Mouse (Mus musculus): Measurements from ENCODE around the gene Cdk18. TPM values are rescaled to one million over a fixed set of nuclear protein-coding genes. Genes with fewer than 3 reads are reported as not detected.

Gene Cdk18
- polyA plus RNA-seq, 1 experiment from 2014 or later, result 1.7 TPM

DNA sequence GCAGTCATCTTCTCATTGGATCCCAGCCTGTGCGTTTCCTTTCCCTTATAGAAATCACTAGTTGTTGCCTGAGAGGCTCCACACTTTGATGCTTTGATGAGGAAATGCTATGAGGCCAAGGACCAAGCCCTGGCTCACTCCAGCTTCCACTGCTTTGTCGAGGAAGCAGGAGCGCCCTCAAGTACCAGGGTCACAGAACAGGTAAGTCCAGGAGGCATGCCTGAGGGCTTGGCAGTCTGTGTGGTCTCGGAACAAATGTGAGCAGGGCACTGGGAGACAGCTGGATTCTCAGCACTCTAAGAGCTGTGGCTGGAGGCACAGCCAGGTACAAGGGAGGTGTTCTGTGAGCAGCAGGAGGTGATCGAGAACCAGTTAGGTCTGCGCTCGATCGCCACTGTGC lies 27.1 kb downstream of the Cdk18 start:
- H3K27me3 ChIP-seq (ENCODE audit: control insufficient read depth, insufficient read depth, low read length), result no peaks in the 10 kb centered on the region
- H3K4me2 ChIP-seq (ENCODE audit: low read depth, low read length), result no peak overlapping the region
- no peaks in the 10 kb centered on the region for H3K4me1 ChIP-seq (ENCODE audit: control insufficient read depth, insufficient read depth, low read length)
- no peaks in the 10 kb centered on the region for H3K9me3 ChIP-seq (replicated peaks; ENCODE audit: control insufficient read depth, low read length)
- WGBS, result 75% methylated on average over 8 of the region's 8 CpGs
- H3K27ac ChIP-seq (ENCODE audit: low read length), result no peak overlapping the region
- H3K36me3 ChIP-seq (ENCODE audit: control insufficient read depth, insufficient read depth), result no peaks in the 10 kb centered on the region
- no peak overlapping the region for H3K9ac ChIP-seq (ENCODE audit: low read length)
- no peak overlapping the region for H3K4me3 ChIP-seq (ENCODE audit: low read length)
- no peak for ATAC-seq (replicated peaks; ENCODE audit: extremely low read depth, insufficient read depth, low FRiP score)

DNA sequence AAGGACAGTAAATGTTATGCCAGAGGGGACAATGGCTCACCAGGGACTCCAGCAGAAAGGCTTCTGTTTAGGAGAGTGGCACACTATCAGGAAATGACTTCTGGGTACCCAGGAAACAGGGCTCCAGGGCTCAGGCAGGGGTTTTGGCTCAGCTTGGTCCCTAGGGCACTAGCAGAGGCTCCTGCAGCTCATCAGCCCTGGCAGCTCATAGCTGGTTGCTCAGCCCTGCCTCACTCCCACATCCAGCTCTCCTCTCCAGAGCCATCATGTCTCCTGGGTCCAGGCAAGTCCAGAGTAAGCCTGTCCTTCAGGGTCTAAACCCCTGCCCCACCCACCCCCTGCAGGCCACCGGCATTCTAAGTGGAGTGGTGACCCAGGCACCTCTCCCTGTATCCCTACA lies 28.1 kb downstream of the Cdk18 start:
- no peaks in the 10 kb centered on the region for H3K27me3 ChIP-seq (ENCODE audit: control insufficient read depth, insufficient read depth, low read length)
- no peaks in the 10 kb centered on the region for H3K9me3 ChIP-seq (replicated peaks; ENCODE audit: control insufficient read depth, low read length)
- 47% methylated on average over 1 of the region's 1 CpGs for WGBS
- no peak overlapping the region for H3K4me3 ChIP-seq (ENCODE audit: low read length)
- no peaks in the 10 kb centered on the region for H3K4me1 ChIP-seq (ENCODE audit: control insufficient read depth, insufficient read depth, low read length)
- H3K36me3 ChIP-seq (ENCODE audit: control insufficient read depth, insufficient read depth), result no peaks in the 10 kb centered on the region
- H3K9ac ChIP-seq (ENCODE audit: low read length), result no peak overlapping the region
- H3K27ac ChIP-seq (ENCODE audit: low read length), result no peak overlapping the region
- no peak for ATAC-seq (replicated peaks; ENCODE audit: extremely low read depth, insufficient read depth, low FRiP score)
- no peak overlapping the region for H3K4me2 ChIP-seq (ENCODE audit: low read depth, low read length)

DNA sequence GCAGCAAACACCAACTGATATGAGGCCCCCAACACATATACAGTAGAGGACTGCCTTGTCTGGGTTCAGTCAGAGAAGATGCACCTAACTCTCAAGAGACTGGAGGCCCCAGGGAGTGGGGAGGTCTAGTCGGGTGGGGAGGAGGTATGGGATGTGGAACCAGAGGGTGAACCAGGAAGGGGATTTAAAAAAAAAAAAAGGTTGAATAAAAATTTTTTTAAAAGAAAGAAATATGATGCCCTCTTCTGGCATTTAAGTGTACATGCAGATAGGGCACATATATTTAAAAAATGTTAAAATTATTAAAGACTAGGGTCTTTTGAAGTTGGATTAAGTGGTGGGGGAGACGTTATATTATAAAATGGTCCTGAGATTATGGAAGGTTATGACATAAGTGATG lies 30.1 kb downstream of the Cdk18 start:
- no peaks in the 10 kb centered on the region for H3K36me3 ChIP-seq (ENCODE audit: control insufficient read depth, insufficient read depth)
- H3K9me3 ChIP-seq (replicated peaks; ENCODE audit: control insufficient read depth, low read length), result no peaks in the 10 kb centered on the region
- ATAC-seq (replicated peaks; ENCODE audit: extremely low read depth, insufficient read depth, low FRiP score), result no peak
- H3K27ac ChIP-seq (ENCODE audit: low read length), result no peak overlapping the region
- no peak overlapping the region for H3K9ac ChIP-seq (ENCODE audit: low read length)
- no peaks in the 10 kb centered on the region for H3K27me3 ChIP-seq (ENCODE audit: control insufficient read depth, insufficient read depth, low read length)
- no peak overlapping the region for H3K4me2 ChIP-seq (ENCODE audit: low read depth, low read length)
- H3K4me3 ChIP-seq (ENCODE audit: low read length), result no peak overlapping the region
- no peaks in the 10 kb centered on the region for H3K4me1 ChIP-seq (ENCODE audit: control insufficient read depth, insufficient read depth, low read length)
- WGBS, result 62% methylated on average over 2 of the region's 2 CpGs

DNA sequence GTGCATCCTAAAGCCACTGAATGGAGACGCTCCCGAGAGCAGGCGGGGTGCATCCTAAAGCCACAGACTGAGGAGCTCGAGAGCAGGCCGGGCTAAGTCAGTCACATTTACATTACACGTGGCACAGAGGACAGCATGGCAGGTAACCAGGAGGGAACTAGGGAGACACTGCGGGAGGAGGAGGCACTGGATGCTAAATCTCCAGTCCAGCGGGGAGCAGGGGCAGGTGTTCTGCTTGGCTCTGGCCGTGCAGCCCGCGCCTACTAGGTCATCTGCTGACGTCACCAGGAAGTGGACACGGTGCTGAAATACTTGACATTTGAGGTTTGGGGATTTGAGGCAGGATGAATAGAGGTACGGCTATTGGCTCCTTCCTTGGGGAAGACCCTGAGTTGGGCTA lies 35.1 kb downstream of the Cdk18 start:
- Histone ChIP-seq H3K9me3 (replicated peaks; ENCODE audit: control insufficient read depth, low read length) (no peaks in the 10 kb centered on the region; the same call in 1 of the 2 replicates), H3K9ac (ENCODE audit: low read length) (no peak overlapping the region), H3K36me3 (ENCODE audit: control insufficient read depth, insufficient read depth) (no peaks in the 10 kb centered on the region), H3K27ac (ENCODE audit: low read length) (no peak overlapping the region), H3K4me2 (ENCODE audit: low read depth, low read length) (no peak overlapping the region), H3K4me1 (ENCODE audit: control insufficient read depth, insufficient read depth, low read length) (no peaks in the 10 kb centered on the region; the same call in 1 of the 2 replicates), H3K4me3 (ENCODE audit: low read length) (no peak overlapping the region), H3K27me3 (ENCODE audit: control insufficient read depth, insufficient read depth, low read length) (no peaks in the 10 kb centered on the region)
- no peak for ATAC-seq (replicated peaks; ENCODE audit: extremely low read depth, insufficient read depth, low FRiP score)
- WGBS, result 64% methylated on average over 14 of the region's 14 CpGs

DNA sequence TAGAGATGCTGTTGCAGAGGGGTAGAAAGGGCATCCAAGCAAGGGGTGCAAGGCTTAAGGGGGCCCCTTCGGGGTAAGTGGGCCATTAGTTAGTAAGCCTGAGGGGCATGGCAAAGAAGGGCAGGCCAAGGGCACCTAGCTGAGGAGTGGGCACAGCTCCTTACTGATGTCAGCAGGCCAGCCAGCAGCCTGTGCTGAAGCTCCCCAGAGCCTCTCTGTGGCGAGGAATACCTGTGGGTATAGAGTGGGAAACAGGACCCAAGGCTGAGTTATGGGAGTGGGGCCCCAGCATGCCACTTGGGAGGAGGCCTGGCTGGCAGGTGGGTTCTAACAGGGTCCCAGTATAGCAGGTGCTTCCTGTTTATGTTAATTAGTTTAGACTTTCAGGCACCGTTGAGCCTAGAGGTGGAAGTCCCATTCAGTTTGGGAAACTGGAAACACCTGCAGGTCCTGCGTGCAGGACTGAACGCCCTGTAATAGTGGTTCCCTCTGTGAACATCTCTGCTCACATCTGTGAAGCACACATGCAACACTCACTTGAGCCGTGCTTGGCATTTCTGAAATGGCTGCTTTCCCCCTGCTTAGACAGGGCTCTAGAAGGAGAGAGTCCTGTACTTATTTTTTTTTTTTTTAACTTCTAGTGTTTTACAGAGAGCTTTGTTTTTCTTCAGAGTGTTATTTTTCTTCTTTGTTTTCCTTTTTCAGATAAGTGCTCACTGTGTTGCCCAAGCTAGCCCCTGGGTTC lies 37.4 kb downstream of the Cdk18 start:
- no peak overlapping the region for H3K4me3 ChIP-seq (ENCODE audit: low read length)
- no peak overlapping the region for H3K9ac ChIP-seq (ENCODE audit: low read length)
- H3K27me3 ChIP-seq (ENCODE audit: control insufficient read depth, insufficient read depth, low read length), result no peaks in the 10 kb centered on the region
- WGBS, result 68% methylated on average over 6 of the region's 6 CpGs
- no peaks in the 10 kb centered on the region for H3K36me3 ChIP-seq (ENCODE audit: control insufficient read depth, insufficient read depth)
- H3K4me1 ChIP-seq (ENCODE audit: control insufficient read depth, insufficient read depth, low read length), result no peaks in the 10 kb centered on the region; the same call in 1 of the 2 replicates
- peak overlapping the region; percentile 50 for H3K27ac ChIP-seq (ENCODE audit: low read length)
- ATAC-seq (replicated peaks; ENCODE audit: extremely low read depth, insufficient read depth, low FRiP score), result peak; percentile 81
- H3K4me2 ChIP-seq (ENCODE audit: low read depth, low read length), result no peak overlapping the region
- H3K9me3 ChIP-seq (replicated peaks; ENCODE audit: control insufficient read depth, low read length), result no peaks in the 10 kb centered on the region; the same call in 1 of the 2 replicates

DNA sequence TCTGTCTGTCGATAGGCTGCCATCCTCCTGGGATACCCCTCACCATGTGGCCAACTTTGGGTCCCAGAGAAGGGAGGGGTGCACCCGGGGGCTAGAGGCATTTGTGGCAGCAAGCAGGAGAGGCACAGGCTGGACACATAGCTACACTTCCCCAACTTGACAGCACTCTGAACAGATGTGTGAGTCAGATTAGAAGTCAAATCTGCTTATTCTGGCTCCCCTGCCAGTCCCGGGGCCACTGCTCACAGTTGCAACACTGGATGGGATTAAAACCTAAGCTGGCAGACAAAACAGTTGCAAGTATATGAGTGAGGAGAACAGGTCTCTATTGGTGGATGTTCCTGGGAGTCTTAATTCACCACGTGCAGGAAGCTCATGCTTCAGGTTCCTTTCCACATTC lies 39.7 kb downstream of the Cdk18 start:
- 55% methylated on average over 4 of the region's 4 CpGs for WGBS
- Histone ChIP-seq H3K27me3 (ENCODE audit: control insufficient read depth, insufficient read depth, low read length) (no peaks in the 10 kb centered on the region), H3K9ac (ENCODE audit: low read length) (no peak overlapping the region), H3K9me3 (replicated peaks; ENCODE audit: control insufficient read depth, low read length) (no peaks in the 10 kb centered on the region; the same call in 1 of the 2 replicates), H3K27ac (ENCODE audit: low read length) (no peak overlapping the region), H3K4me1 (ENCODE audit: control insufficient read depth, insufficient read depth, low read length) (peaks cover 5% of the 10 kb centered on the region), H3K36me3 (ENCODE audit: control insufficient read depth, insufficient read depth) (no peaks in the 10 kb centered on the region), H3K4me2 (ENCODE audit: low read depth, low read length) (no peak overlapping the region), H3K4me3 (ENCODE audit: low read length) (no peak overlapping the region)
- ATAC-seq (replicated peaks; ENCODE audit: extremely low read depth, insufficient read depth, low FRiP score), result no peak

DNA sequence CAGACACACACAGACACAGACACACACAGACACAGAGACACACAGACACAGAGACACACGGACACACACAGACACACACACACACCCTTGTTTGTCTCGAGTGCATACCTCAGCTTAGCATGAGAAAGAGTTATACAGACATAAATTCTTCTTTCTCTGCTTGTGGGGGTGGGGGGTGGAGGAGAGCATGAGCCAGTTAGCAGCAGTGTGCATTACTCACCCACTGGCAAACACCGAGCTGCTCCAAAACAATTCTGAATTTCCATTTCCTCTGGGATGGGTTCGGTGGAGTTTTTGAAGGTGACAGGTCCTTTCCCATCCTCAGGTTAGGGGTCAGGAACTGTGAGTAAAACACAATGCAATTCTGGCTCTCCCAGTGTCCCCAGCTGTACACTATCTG lies 40.5 kb downstream of the Cdk18 start:
- H3K9ac ChIP-seq (ENCODE audit: low read length), result no peak overlapping the region
- H3K4me1 ChIP-seq (ENCODE audit: control insufficient read depth, insufficient read depth, low read length), result peaks cover 5% of the 10 kb centered on the region
- H3K36me3 ChIP-seq (ENCODE audit: control insufficient read depth, insufficient read depth), result no peaks in the 10 kb centered on the region
- no peaks in the 10 kb centered on the region for H3K27me3 ChIP-seq (ENCODE audit: control insufficient read depth, insufficient read depth, low read length)
- WGBS, result 59% methylated on average over 4 of the region's 4 CpGs
- H3K9me3 ChIP-seq (replicated peaks; ENCODE audit: control insufficient read depth, low read length), result no peaks in the 10 kb centered on the region; the same call in 1 of the 2 replicates
- H3K27ac ChIP-seq (ENCODE audit: low read length), result no peak overlapping the region
- no peak overlapping the region for H3K4me2 ChIP-seq (ENCODE audit: low read depth, low read length)
- no peak for ATAC-seq (replicated peaks; ENCODE audit: extremely low read depth, insufficient read depth, low FRiP score)
- H3K4me3 ChIP-seq (ENCODE audit: low read length), result no peak overlapping the region

DNA sequence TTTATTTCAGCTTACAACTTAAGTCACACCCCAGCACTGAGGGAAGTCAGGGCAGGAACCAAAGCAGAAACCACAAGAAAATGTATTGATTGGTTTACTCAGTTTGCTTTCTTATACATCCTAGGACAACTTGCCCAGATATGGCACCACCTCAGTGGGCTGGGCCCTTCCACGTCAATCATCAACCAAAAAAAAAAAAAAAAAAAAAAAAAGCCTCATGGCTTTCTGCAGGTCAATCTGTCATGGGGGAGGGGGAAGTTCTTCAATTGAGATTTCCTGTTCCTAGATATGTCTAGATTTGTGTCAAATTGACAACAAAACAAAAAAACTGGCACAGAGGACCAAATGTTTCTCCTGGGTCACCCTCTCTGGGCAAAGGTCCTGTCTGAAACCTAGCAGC lies 41.4 kb downstream of the Cdk18 start:
- Histone ChIP-seq H3K36me3 (ENCODE audit: control insufficient read depth, insufficient read depth) (no peaks in the 10 kb centered on the region), H3K9ac (ENCODE audit: low read length) (no peak overlapping the region), H3K4me3 (ENCODE audit: low read length) (no peak overlapping the region), H3K27me3 (ENCODE audit: control insufficient read depth, insufficient read depth, low read length) (no peaks in the 10 kb centered on the region), H3K4me1 (ENCODE audit: control insufficient read depth, insufficient read depth, low read length) (peaks cover 5% of the 10 kb centered on the region), H3K4me2 (ENCODE audit: low read depth, low read length) (no peak overlapping the region), H3K9me3 (replicated peaks; ENCODE audit: control insufficient read depth, low read length) (no peaks in the 10 kb centered on the region; the same call in 1 of the 2 replicates), H3K27ac (ENCODE audit: low read length) (no peak overlapping the region)
- no peak for ATAC-seq (replicated peaks; ENCODE audit: extremely low read depth, insufficient read depth, low FRiP score)
- 69% methylated on average over 1 of the region's 1 CpGs for WGBS

DNA sequence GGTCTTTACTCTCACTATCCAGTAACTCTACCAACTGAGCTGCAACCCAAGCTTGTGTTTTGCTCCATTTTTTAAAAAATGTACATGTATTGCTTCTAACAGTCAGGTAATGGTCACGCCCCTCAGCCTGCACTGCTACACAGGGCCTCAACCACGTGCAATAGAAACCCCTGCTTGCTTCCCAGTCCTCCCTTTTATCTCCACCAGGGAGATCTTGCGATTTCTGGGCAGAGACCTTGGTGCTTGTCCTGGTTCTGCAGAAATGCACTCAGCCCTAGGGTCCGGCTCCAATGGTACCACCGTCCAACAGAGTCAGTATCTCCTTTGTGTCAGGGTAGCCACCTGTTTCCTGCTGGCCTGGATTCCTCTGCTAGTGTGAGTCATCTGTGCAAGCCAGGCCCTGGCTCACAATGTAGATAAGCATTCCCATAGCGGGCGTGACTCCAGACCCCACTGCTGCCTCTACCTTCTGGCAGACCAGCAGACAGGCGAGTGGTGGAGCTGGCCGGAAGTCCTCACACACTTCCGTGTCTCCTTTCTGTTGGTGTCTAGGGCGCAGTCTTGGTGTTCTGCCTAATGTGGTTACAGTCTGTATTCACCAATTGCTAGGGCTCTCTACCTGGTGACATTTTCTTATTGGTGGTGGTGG lies 44.0 kb downstream of the Cdk18 start:
- Histone ChIP-seq H3K36me3 (ENCODE audit: control insufficient read depth, insufficient read depth) (no peaks in the 10 kb centered on the region), H3K27ac (ENCODE audit: low read length) (peak overlapping the region; percentile 29; the same call in 1 of the 2 replicates), H3K27me3 (ENCODE audit: control insufficient read depth, insufficient read depth, low read length) (no peaks in the 10 kb centered on the region), H3K4me3 (ENCODE audit: low read length) (no peak overlapping the region), H3K4me2 (ENCODE audit: low read depth, low read length) (no peak overlapping the region), H3K9ac (ENCODE audit: low read length) (no peak overlapping the region), H3K4me1 (ENCODE audit: control insufficient read depth, insufficient read depth, low read length) (peaks cover 5% of the 10 kb centered on the region), H3K9me3 (replicated peaks; ENCODE audit: control insufficient read depth, low read length) (no peaks in the 10 kb centered on the region)
- 24% methylated on average over 11 of the region's 11 CpGs for WGBS
- peak; percentile 71 for ATAC-seq (replicated peaks; ENCODE audit: extremely low read depth, insufficient read depth, low FRiP score)
